Mouse (Mus musculus): ENCODE results near the gene Pafah1b3.

The Pafah1b3 gene

DNA sequence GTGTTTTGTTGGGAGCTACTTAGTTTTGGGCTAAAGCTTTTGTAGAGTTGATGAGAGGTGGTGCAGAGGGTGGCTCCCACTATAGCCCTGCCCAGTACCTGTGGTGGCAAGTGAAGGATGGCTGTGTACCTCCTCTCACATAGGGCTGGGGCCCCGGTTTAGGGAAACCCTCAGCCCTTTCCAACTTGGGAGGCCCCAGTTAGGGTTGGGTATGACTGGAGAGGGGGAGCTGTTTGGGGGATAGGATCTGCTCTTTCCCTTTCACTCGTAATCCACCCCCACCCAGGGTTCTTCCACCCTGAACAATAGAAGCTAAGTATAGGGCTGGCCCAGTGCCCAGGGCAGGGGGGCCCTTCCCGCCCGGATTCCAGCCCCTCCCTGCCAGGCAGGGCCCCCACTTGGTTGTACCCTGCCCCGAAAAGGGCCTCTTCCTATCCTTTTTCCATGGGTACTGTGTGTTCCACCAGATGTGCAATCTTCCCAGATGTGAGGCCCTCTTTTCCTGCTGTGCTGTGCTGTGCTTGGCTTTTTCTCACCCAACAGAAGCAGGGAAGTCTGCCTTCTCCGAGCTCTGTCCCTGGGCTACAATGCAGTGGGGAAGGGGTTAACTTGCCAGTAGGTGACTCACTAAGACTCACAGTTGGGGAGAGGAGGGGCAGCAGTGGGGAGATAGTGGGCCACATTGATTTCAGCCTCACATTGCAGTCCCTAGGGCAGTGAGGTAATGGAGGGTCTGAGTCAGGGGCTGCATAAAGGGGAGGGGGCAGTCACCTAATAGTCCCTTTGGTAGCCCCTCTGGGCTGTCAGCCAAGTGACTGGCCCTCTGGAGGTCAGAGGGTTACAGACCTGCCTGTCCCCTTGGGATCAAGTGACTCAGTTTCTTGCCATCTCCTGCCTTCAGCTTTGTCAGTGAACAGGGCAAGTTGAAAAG lies 17.7 kb downstream of the Pafah1b3 start:
- DNase-seq, result no peak

DNA sequence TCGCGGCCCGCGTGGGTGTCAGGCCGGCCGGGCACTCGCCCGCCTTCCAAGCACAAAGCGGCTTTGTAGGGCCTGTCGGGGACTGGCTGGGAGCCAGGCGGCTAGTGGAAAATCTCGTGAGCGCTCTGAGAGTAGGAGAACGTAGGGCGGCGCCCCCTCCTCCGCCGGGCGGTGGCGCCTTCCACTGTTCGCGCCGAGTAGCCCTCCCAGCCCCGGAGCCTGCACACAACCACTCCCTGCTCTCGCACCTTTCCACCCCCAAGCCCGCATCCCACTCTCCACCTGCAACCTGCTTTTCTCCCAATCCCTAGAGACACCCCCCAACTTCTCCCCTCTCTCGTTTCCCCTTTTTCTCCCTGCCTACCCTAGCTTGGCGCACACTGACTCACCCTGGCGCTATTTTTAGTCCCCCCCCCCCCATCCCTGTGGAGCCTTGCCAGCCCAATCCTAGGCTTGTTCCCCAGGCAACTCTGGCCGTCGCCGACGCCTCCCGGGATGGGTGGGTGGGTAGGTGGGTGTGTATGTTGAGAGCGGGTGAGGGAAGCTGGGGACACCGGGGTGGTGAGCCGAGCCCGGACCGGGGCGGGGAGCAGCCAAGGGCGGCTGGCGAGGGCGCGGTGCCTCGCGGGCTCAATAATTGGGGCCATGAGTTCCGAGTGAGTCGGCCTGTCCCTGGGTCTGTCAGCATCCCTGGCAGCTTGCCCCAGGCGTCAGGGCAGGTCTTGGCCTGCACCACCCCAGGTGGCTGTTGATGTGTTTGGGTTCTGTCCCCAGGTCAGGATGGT lies 18.5 kb downstream of the Pafah1b3 start:
- DNase-seq, result peak; percentile 91

DNA sequence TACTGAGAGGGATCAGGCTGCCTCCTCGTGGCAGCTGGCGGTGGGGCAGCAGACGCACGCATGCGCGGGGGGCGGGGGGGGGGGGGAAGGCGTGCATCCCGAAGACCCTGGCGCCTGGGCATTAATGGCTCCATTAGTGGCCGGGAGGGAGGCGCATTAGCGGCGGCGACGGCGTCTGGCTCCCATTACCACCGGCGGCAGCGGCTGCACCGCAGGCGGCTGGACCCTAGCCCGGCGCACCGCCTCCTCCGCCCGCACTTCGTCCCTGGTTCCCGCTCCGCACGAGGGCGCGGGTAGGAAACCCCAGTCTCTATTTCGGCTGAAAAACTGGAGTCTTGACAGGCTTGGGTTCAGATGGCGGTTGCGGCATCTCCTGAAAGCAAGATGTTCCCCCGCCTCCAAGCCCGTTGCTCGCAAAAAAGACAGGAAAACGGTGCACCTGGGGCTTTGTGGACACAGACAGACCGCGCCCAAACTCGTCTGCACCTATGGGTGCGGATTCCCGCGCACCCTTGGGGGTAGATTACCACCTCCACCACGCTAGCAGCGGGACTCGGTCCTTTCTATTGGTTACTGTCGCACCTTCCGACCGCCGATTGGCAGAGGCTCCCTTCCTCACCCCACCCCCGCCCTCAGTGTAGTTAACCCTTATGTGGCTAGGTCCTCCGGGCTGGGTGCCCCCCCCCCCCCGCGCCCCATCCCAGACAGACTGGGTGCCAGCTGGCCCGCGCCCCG lies 19.3 kb downstream of the Pafah1b3 start:
- peak; percentile 84 for DNase-seq

DNA sequence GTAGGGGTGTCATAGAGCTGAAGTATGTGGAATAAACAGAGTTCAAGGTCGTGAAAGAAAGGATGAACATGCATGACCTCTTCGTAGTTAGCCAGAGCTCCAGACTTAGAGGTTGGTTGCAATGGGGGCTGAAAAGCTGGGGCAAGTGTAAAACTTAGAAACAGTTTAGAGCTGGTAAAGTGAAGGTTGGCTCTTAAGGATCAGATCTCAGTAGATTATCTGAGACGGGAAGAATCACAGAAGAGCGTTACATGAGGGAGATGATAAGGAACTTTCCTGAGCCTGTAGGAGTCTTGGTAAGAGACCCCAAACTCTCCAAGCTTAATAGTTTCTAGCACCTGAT lies 19.8 kb downstream of the Pafah1b3 start:
- no peak for DNase-seq

DNA sequence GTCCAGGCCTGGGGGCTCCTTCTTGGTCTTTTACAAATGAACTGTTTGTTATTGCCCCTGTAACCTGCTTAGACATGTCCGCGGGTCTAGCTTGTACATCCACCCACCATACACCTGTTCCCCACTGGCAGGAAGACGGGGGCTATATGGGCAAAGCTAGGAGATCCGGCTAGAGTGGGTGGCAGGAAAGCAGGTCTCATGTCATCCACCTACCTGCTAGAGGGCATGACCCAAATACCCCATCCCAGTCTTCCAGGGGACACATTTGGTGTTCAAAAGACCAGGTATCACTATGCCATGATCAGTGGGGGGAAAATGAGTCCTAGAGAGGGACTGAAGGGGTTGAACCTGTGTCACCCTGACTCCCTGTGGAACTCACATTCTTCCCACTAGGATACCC lies 20.4 kb downstream of the Pafah1b3 start:
- DNase-seq, result no peak

DNA sequence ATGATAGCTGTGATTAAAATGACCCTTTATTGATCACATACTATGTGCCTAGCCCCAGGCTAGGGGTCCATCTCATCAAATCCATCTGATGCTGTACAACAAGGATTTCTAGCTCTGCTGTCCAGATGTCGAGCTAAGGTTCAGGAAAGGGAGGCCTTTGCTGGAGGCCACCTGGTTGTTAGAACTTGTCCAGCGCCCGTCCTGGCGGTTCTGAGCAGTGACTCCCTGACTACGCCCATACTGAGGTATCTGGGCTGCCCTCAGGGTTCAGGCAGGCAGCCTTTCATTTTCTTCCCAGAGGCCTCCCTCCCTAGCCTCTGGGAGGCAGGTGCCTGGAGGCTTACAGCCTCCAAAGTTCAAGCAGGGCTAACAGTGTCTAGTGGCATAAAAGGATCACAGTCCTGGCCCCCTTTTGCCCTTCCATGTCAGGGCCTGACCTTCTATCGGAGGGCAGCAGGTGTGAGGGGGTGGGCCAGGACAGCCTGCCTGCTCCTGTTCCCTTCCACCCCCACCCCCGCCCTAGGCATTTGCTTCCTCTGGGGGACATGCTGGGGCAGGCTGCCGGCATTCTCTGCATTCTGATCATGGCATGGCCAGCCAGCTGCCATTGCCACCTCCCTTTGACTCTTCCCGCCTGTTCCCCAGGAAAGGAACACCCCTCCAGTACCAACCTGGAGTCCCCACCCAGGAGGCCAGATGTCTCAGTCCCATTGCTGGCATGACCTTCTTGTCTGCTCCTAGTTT lies 22.1 kb downstream of the Pafah1b3 start:
- DNase-seq, result no peak

DNA sequence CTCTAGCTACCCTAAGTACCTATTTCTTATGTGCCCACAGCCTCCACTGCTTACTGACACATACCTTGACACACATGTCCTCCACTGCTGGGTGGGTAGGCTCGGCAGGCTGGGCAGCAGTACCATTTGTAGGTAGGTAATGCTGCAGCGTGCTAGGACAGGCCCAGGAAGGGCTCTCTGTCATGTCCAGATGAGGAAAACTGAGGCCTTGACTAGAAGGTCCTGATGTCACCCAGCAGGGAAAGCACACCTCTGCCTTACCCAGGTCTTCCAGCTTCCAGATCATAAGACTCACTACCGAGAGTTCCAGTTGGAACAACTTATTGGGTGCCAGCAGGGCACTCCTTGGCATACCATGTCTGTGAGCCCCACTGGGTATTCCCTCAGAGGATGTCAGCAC lies 22.8 kb downstream of the Pafah1b3 start:
- no peak for DNase-seq

DNA sequence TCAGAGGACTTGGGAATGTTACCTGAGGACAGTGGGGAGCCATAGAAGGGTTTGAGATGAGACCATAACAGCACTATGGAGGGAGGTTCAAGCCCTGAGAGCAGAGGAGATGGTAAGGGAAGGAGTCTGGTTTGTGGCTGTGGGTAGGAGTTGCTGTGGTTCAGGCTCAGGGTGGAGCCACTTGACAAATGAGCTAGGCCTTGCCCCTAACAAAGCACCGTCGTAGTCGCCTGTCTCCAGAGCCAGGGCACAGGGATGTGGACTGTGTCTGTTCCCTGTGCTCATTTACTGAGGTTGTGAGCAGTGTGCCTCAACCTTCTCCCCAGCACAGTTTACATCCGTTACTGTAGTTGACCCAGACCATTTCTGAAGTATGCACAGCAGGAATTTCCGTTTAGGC lies 23.2 kb downstream of the Pafah1b3 start:
- no peak for DNase-seq

DNA sequence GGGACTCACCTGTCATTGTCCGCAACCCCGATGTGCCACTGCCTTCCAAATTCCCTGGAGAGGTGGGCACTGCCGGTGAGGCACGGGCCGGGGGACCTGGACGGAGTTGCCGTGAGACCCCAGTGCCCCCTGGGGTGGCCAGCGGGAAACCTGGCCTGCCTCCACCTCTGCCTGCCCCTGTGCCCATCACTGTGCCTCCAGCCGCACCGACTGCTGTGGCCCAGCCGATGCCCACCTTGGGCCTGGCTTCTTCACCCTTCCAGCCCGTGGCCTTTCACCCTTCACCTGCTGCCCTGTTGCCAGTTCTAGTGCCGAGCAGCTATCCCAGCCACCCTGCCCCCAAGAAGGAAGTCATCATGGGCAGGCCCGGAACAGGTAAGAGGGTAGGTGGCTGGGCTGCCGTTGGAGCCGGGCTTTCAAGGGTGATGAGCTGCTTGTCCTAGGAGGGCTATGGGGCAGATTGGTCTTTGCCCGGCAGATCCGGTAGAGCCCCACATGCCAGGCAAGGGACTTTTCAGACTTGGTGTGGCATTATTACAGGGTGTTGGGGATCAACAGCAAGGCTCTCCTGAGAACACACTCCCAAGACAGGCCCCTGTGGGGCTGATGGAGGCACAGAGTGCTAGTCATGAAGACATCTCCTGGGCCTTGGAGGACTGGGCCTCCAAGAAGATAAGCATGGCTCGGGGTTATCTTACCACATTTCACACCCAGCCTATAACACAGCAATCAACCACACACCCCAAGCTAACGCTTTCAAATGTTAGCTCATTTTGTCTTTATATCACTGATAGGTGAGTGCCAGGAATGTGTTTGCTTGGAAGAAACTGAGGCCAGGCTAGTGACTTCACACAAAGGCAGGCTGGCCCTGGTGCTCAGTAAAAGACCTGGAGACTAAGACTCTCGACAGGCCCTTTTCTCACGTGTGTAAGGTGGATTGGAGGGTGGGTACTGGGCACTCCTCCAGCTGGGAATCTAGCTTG lies 24.2 kb downstream of the Pafah1b3 start:
- no peak for DNase-seq

DNA sequence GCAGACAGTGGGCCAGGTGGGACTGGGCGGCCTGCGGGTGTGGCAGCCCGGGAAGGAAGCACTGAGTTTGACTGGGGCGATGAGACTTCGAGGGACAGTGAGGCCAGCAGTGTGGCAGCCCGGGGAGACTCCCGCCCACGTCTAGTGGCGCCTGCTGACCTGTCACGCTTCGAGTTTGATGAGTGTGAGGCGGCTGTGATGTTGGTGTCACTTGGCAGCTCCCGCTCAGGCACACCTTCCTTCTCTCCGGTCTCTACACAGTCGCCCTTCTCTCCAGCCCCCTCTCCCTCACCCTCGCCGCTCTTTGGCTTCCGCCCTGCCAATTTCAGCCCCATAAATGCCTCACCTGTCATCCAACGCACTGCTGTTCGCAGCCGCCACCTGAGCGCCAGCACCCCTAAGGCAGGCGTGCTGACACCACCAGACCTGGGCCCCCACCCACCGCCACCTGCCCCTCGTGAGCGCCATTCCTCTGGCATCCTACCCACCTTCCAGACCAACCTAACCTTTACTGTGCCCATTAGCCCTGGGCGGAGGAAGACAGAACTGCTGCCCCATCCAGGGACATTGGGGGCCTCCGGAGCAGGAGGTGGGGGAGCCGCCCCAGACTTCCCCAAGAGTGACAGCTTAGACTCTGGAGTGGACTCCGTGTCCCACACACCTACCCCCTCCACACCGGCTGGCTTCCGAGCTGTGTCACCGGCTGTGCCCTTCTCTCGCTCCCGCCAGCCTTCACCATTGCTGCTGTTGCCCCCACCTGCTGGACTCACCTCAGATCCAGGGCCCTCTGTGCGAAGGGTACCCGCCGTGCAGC lies 25.1 kb downstream of the Pafah1b3 start:
- no peak for DNase-seq

DNA sequence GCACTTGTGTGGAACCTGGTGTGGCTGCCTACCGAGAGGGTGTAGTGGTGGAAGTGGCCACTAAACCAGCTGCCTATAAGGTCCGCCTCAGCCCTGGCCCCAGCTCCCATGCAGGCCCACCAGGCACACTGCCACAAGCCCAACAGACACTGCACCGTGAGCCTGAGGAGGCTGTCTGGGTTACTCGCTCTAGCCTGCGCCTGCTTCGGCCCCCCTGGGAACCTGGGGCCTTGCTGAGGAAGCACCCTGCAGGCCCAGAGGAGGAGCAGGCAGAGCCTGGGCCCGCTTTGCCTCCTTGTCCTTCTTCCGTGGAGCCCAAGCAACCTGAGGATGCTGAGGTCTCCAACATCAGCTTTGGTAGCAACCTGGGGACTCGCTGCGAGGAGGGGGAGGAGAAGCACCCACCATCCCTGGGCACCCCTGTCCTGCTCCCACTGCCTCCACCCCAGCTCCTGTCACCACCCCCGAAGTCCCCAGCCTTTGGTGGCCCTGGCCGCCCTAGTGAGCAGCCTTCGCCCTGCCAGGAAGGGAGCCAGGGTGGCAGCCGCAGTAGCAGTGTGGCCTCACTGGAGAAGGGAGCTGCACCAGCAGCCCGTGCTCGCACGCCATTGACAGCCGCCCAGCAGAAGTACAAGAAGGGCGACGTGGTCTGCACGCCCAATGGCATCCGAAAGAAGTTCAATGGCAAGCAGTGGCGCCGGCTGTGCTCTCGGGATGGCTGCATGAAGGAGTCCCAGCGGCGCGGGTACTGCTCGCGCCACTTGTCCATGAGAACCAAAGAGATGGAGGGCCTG lies 25.9 kb downstream of the Pafah1b3 start:
- DNase-seq, result no peak

DNA sequence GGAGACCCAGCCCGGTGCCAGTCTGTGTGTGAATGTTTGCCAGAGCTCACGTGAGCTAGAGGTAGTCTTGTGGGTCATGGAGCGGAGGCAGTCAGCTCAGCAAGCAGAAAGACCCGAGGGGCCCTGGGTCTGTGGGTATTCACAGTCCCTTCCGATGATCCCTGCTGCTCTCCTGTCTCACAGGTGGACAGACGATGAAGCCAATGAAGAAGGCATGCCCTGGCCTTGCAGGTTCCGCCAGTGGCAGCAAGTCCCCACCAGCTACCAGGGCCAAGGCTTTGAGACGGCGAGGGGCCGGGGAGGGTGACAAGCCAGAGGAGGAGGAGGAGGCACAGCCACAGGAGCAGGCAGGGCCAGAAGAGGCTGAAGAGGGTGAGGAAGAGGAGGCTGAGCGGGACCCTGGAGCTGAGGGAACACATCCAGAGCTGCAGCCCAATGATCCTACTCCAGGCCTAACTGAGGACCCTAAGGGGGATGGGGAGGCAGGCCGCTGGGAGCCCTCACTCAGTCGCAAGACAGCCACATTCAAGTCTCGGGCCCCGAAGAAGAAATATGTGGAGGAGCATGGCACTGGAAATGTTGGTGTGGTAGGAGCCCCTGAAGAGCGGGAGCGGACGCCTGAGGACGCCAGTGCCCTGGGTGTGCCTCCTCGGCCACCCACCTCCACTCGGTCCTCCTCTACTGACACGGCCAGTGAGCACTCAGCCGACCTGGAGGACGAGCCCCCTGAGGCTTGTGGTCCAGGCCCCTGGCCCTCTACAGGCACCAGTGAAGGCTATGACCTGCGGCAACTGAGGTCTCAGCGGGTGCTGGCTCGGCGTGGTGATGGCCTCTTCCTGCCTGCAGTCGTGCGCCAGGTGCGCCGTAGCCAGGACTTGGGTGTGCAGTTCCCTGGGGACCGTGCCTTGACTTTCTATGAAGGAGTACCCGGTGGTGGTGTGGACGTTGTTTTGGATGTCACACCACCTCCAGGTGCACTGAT lies 26.8 kb downstream of the Pafah1b3 start:
- DNase-seq, result no peak

DNA sequence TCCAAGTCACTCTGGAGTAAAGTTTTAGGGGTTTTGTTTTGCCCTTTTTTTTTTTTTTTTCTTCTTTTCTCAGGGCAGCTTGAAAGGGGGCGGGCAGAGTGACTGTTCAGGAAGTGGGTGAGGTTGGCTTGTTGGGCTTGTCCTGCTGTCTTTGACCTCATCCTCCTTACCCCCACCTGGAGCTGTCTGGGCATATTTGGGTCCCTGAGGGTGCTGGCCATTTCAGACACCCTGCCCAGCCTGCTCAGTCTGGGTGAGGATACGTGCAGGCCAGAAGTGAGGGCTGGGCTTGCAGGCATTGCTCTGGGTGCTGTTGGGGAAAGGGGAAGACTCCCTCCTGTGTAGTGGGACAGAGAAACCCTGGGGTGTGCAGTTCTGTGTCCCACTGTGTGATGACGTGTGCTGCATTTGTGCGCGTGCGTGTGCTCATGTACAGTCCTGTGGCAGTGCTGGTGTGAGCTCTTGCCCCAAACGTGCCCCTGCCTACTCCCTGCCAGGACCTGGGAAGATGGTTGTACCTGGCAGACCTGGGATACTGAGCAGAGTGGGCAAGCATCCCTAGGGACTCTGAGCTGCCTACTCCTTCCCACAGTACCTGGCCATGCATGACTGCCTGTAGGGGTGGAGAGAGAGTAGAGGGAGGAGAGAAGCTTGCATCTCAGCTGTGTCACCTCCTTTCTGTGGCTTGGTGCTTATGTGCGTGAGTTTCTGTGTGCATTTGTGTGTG lies 28.1 kb downstream of the Pafah1b3 start:
- DNase-seq, result no peak

DNA sequence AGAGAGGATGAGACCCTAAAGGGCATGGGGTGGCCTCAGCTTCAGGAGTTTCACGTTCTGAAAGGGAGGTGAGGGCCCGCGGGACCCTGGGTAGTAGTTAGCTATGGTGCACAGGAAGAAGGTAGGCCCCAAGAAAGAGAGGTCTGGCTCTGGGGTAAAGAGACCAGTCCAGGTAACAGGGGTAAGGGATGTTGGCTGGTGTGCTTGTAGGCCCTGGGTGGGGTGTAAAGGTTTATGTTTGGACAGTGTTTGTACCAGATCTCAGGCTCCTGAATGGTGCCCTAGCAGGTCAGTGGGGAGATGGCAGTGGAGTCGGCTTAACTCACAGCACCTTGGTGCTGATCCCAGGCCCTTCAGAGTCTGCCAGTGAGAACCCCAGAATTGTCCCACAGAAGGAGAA lies 28.8 kb downstream of the Pafah1b3 start:
- DNase-seq, result no peak

DNA sequence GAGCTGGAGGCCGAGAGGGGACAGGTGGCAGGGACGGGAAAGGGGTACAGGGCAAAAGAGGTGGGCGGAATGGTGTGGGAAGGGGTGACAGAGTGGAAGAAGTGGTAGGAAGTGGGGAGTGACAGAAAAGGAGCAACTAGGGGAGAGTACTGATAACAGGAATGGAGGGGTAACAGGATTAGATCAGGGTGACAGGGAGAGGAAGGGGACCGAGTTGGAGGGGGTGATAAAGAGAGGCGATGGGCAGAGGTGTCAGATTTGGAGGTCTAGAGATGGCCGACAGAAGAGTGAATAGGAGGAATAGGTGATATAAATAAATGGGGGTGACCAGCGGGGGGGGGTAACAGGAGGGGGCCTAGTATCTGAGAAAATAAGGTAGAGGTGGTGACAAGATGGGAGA lies 29.2 kb downstream of the Pafah1b3 start:
- DNase-seq, result no peak

DNA sequence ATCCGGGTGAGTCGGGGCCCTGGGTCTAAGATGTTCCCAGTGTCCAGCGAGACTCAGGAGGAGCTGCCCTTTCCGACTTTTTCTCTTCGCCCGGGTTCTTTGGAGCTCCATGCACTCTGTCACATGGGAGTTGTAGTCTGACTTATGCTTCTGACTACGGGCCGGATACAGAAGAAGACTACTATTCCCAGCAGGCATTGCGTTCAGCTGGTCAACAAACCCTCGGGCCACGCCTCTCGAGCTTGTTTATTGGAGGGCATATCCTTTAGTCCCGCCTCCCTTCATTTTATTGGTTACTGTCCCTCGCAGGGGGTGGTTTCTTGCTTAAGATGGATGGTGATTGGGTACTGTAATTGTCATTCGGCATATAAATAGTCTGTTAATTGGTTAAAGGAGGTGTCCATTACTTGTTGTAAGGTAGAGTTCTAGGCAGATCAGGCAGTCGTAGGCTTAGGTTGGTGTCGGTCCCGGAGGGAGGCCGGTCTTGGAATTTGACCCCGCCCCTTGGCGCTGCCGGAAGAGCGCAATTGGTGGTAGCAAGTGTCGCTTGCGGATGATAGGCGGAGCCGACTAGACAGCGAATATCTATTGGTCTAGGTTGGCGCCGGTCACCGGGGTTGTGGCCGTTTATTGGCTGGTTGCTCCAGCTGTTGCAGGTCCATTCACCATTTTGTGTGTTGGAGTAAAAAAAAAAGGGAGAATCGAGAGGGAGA lies 29.9 kb downstream of the Pafah1b3 start:
- DNase-seq, result peak; percentile 98

DNA sequence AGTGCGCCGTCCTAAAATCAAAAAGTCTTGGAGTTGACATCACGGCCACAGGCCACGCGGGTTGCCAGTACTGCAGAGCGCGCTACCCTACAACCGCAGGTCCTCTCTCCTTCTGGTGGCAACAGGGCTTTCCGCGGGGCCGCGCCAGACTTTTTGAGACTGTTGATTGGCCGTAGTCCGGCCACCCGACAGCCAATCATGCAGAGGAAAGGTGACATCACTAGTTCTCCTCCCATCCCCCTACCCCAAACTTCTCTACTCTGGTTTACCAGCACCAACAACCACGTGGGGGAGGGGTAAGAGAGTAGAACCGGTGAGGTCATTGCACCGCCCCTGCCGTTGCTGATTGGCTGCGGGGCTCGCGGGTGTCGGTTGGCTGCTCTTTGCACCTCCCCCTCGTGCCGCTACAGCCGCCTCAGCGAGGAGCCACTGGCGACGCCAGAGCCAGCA lies 30.5 kb downstream of the Pafah1b3 start, which contains the start of gene Cic:
Cic (plus strand) TSS at position 404 of the 450 bp plus-strand sequence.
- DNase-seq, result peak; percentile 100

Data from kidney, adult 18-20 months (tissue).